Mouse (Mus musculus) gastrocnemius, postnatal 36 days (tissue): Measurements from ENCODE around the gene Fmo5. TPM values are rescaled to one million over a fixed set of nuclear protein-coding genes. Genes with fewer than 3 reads are reported as not detected.

Experiments used
- DNase-seq, 2 experiments: peaks; one replicate each; pipeline ENCODE4 v3.0.0; 2022
- intact Hi-C: fragments of 180-260 bp; cut with DNase I; formaldehyde crosslinking; loops from one replicate; pipeline ENCODE4 v1.15.1; 2025
- total RNA-seq, 2 experiments: library from RNA; stranded (reverse); gene quantifications; 2 replicates each; pipeline ENCODE4 v1.2.3; 2021

Fmo5 gene
- total RNA-seq, 2 experiments from 2014 or later, result 5.2 to 5.8 TPM

- intact Hi-C loops, result no loop called here
- no peak for DNase-seq
Measured at GRCm38 (mm10) chr3:97676126-97676525, 47.5 kb downstream of the Fmo5 start.

- no peak for DNase-seq
- intact Hi-C loops, result no loop called here
Measured at GRCm38 (mm10) chr3:97678416-97678815, 49.8 kb downstream of the Fmo5 start.

GRCm38 (mm10) chr3:97680631-97681320, 52.2 kb downstream of the Fmo5 start:
- intact Hi-C loops, result loop anchor here (5.0 kb wide), 1 partner anchor 197 kb away; no protein-coding TSS in a partner anchor
- DNase-seq, result peak; percentile 67 to 77

- peak in 1 of 2 experiments; percentile 52 for DNase-seq
- intact Hi-C loops, result loop anchor here (5.0 kb wide), 1 partner anchor 196 kb away; no protein-coding TSS in a partner anchor
Measured at GRCm38 (mm10) chr3:97681321-97682158, 52.9 kb downstream of the Fmo5 start.

- DNase-seq, result no peak
- intact Hi-C loops, result loop anchor here (5.0 kb wide), 1 partner anchor 195 kb away; no protein-coding TSS in a partner anchor
Measured at GRCm38 (mm10) chr3:97682159-97682502, 53.5 kb downstream of the Fmo5 start.

- DNase-seq, result no peak
- intact Hi-C loops, result loop anchor here (5.0 kb wide), 1 partner anchor 195 kb away; no protein-coding TSS in a partner anchor
Measured at GRCm38 (mm10) chr3:97682576-97682975, 54.0 kb downstream of the Fmo5 start.

- intact Hi-C loops, result loop anchor here (5.0 kb wide), 1 partner anchor 194 kb away; no protein-coding TSS in a partner anchor
- DNase-seq, result no peak
Measured at GRCm38 (mm10) chr3:97683560-97684195, 55.1 kb downstream of the Fmo5 start.

GRCm38 (mm10) chr3:97686372-97687117, 57.9 kb downstream of the Fmo5 start:
- intact Hi-C loops, result no loop called here
- DNase-seq, result no peak

- intact Hi-C loops, result no loop called here
Measured at GRCm38 (mm10) chr3:97689289-97689688, 60.7 kb downstream of the Fmo5 start.

GRCm38 (mm10) chr3:97690590-97690989, 62.0 kb downstream of the Fmo5 start:
- intact Hi-C loops, result no loop called here
- DNase-seq, result no peak

More at GRCm38 (mm10) chr3:97689289-97689688, 60.7 kb downstream of the Fmo5 start:
- no peak for DNase-seq

- no peak for DNase-seq
- intact Hi-C loops, result no loop called here
Measured at GRCm38 (mm10) chr3:97691443-97692017, 62.9 kb downstream of the Fmo5 start.

- DNase-seq, result no peak
- intact Hi-C loops, result no loop called here
Measured at GRCm38 (mm10) chr3:97693806-97694205, 65.2 kb downstream of the Fmo5 start.

- no peak for DNase-seq
Measured at GRCm38 (mm10) chr3:97696866-97697265, 68.3 kb downstream of the Fmo5 start.

GRCm38 (mm10) chr3:97697291-97697690, 68.7 kb downstream of the Fmo5 start:
- DNase-seq, result no peak

More at GRCm38 (mm10) chr3:97696866-97697265, 68.3 kb downstream of the Fmo5 start:
- intact Hi-C loops, result no loop called here

GRCm38 (mm10) chr3:97699061-97699460, 70.5 kb downstream of the Fmo5 start:
- DNase-seq, result no peak
- intact Hi-C loops, result no loop called here

More at GRCm38 (mm10) chr3:97697291-97697690, 68.7 kb downstream of the Fmo5 start:
- intact Hi-C loops, result no loop called here

GRCm38 (mm10) chr3:97701198-97701597, 72.6 kb downstream of the Fmo5 start:
- intact Hi-C loops, result no loop called here
- DNase-seq, result no peak

- intact Hi-C loops, result no loop called here
- no peak for DNase-seq
Measured at GRCm38 (mm10) chr3:97702448-97703080, 74.0 kb downstream of the Fmo5 start.
